In genomic region chr6:115481603-115482002, GRCm38 (mm10) we compare ENCODE assay signal across 28 mouse cellular contexts.
DNase-seq lines count a peak whose midpoint lies in the region; ATAC-seq and TF ChIP-seq lines count a peak whose summit lies in the region.
"Had no signal": no experiment of that assay in that cellular context is flagged by ENCODE, and none has a peak within 500 bp of the region (broad histone marks: within the 10 kb centered on the region; RNA-seq: fewer than 3 reads in every experiment).

No protein-coding gene starts in this region.

- peak; percentile 41 for DNase-seq in MN1 (ENCODE audit: low spot score)
- no peak for DNase-seq in stomach, postnatal 0 days (ENCODE audit: low spot score)
- no peak for DNase-seq in cerebellum, adult 11-12 months
- DNase-seq: adrenal gland, adult 8-10 months; B cell, adult 2 months; cerebellum, adult 11 months; cerebellum, adult 9-11 months; gastrocnemius, adult 2 months; gastrocnemius, postnatal 36 days; heart, adult 2 months; kidney, adult 18-20 months; kidney, postnatal 4 days; lung, adult 2 months; lung, postnatal 10 days; right cerebral cortex, postnatal 14 days had no signal

- H3K4me3 ChIP-seq in kidney, embryonic 16.5 days (ENCODE audit: low read length) = no peak overlapping the region
- H3K4me3 ChIP-seq in kidney, embryonic 14.5 days (ENCODE audit: low read length) = no peak overlapping the region
- H3K4me3 ChIP-seq in macrophage (ENCODE audit: inconsistent target) = no peak overlapping the region
- no peak overlapping the region for H3K4me3 ChIP-seq in stomach, postnatal 0 days (ENCODE audit: low read depth, low read length)
- H3K4me3 ChIP-seq: embryonic facial prominence, embryonic 12.5 days; forebrain, embryonic 10.5 days; gastrocnemius, adult 2 months; heart, adult 2 months; limb, embryonic 10.5 days; limb, embryonic 15.5 days; midbrain, embryonic 15.5 days; neural tube, embryonic 15.5 days had no signal

- TF ChIP-seq CTCF in stomach, postnatal 0 days (IDR thresholded peaks at IDR 0.05; ENCODE audit: low read depth) = no peak

- H3K9ac ChIP-seq in kidney, embryonic 16.5 days (replicated peaks; ENCODE audit: low read length) = no peak overlapping the region
- no peak overlapping the region for H3K9ac ChIP-seq in kidney, embryonic 14.5 days (ENCODE audit: low read depth, low read length)
- H3K9ac ChIP-seq in stomach, postnatal 0 days (ENCODE audit: low read length) = no peak overlapping the region
- H3K9ac ChIP-seq: embryonic facial prominence, embryonic 12.5 days; hindbrain, embryonic 14.5 days; limb, embryonic 15.5 days; liver, embryonic 14.5 days; midbrain, embryonic 15.5 days; neural tube, embryonic 15.5 days had no signal

- no peaks in the 10 kb centered on the region for H3K9me3 ChIP-seq in kidney, embryonic 16.5 days (ENCODE audit: low read length)
- no peaks in the 10 kb centered on the region for H3K9me3 ChIP-seq in kidney, embryonic 14.5 days (ENCODE audit: control insufficient read depth, low read length)
- H3K9me3 ChIP-seq in stomach, postnatal 0 days (ENCODE audit: control insufficient read depth, low read length) = no peaks in the 10 kb centered on the region
- H3K9me3 ChIP-seq: embryonic facial prominence, embryonic 12.5 days; forebrain, embryonic 10.5 days; limb, embryonic 10.5 days; limb, embryonic 15.5 days; midbrain, embryonic 15.5 days; neural tube, embryonic 15.5 days had no signal

- TF ChIP-seq EP300 in stomach, postnatal 0 days (optimal IDR thresholded peaks at IDR 0.05) = no peak

- H3K36me3 ChIP-seq in kidney, embryonic 16.5 days (ENCODE audit: insufficient read depth, low read length) = no peaks in the 10 kb centered on the region
- no peaks in the 10 kb centered on the region for H3K36me3 ChIP-seq in kidney, embryonic 14.5 days (ENCODE audit: control insufficient read depth, insufficient read depth, low read length)
- H3K36me3 ChIP-seq in macrophage (ENCODE audit: inconsistent target) = no peaks in the 10 kb centered on the region
- no peaks in the 10 kb centered on the region for H3K36me3 ChIP-seq in stomach, postnatal 0 days (ENCODE audit: control insufficient read depth, insufficient read depth, low read length)
- H3K36me3 ChIP-seq: embryonic facial prominence, embryonic 12.5 days; forebrain, embryonic 10.5 days; limb, embryonic 10.5 days; limb, embryonic 15.5 days; midbrain, embryonic 15.5 days; neural tube, embryonic 15.5 days had no signal

- no peak overlapping the region for H3K4me2 ChIP-seq in kidney, embryonic 16.5 days (replicated peaks; ENCODE audit: low read depth, low read length)
- H3K4me2 ChIP-seq in kidney, embryonic 14.5 days (replicated peaks; ENCODE audit: low read depth, low read length) = no peak overlapping the region
- H3K4me2 ChIP-seq in stomach, postnatal 0 days (replicated peaks; ENCODE audit: low read depth) = no peak overlapping the region
- H3K4me2 ChIP-seq: embryonic facial prominence, embryonic 12.5 days; hindbrain, embryonic 14.5 days; limb, embryonic 15.5 days; midbrain, embryonic 15.5 days; neural tube, embryonic 15.5 days had no signal

- H3K79me2 ChIP-seq in macrophage (ENCODE audit: inconsistent target) = no peaks in the 10 kb centered on the region

- H3K27me3 ChIP-seq in kidney, embryonic 16.5 days (ENCODE audit: insufficient read depth, low read length) = no peaks in the 10 kb centered on the region
- no peaks in the 10 kb centered on the region for H3K27me3 ChIP-seq in kidney, embryonic 14.5 days (ENCODE audit: control insufficient read depth, insufficient read depth, low read length)
- H3K27me3 ChIP-seq in stomach, postnatal 0 days (ENCODE audit: control insufficient read depth, insufficient read depth, low read length) = no peaks in the 10 kb centered on the region
- H3K27me3 ChIP-seq: neural tube, embryonic 15.5 days had no signal

- ATAC-seq in kidney, embryonic 16.5 days (ENCODE audit: low FRiP score, low TSS enrichment) = peak; percentile 12; the same call in 1 of the 2 replicates
- no peak for ATAC-seq in kidney, embryonic 14.5 days (ENCODE audit: low FRiP score, low TSS enrichment)
- no peak for ATAC-seq in stomach, postnatal 0 days (ENCODE audit: low FRiP score, low TSS enrichment)
- ATAC-seq: forebrain, embryonic 16.5 days had no signal

- 66% methylated on average over 3 of the region's 3 CpGs for WGBS in kidney, embryonic 16.5 days
- WGBS in kidney, embryonic 14.5 days = 47% methylated on average over 3 of the region's 3 CpGs
- WGBS in macrophage (ENCODE audit: missing documents) = 66% methylated on average over 3 of the region's 3 CpGs
- WGBS in stomach, postnatal 0 days = 42% methylated on average over 3 of the region's 3 CpGs

- H3K4me1 ChIP-seq in kidney, embryonic 16.5 days (ENCODE audit: insufficient read depth, low read length) = peaks cover 29% of the 10 kb centered on the region
- peaks cover 27% of the 10 kb centered on the region; the same call in 1 of the 2 replicates for H3K4me1 ChIP-seq in kidney, embryonic 14.5 days (ENCODE audit: control insufficient read depth, insufficient read depth, low read length)
- peaks cover 8% of the 10 kb centered on the region; the same call in 1 of the 2 replicates for H3K4me1 ChIP-seq in stomach, postnatal 0 days (replicated peaks; ENCODE audit: control insufficient read depth, insufficient read depth)

- H3K27ac ChIP-seq in kidney, embryonic 16.5 days (ENCODE audit: low read length) = no peak overlapping the region
- H3K27ac ChIP-seq in kidney, embryonic 14.5 days (ENCODE audit: low read depth, low read length) = no peak overlapping the region
- H3K27ac ChIP-seq in macrophage = peak overlapping the region; percentile 94
- H3K27ac ChIP-seq in stomach, postnatal 0 days (replicated peaks) = peak overlapping the region; percentile 53; the same call in 1 of the 2 replicates
- H3K27ac ChIP-seq: embryonic facial prominence, embryonic 12.5 days; forebrain, embryonic 10.5 days; hindbrain, embryonic 14.5 days; kidney, postnatal 0 days; limb, embryonic 10.5 days; limb, embryonic 15.5 days; liver, embryonic 14.5 days; midbrain, embryonic 15.5 days; neural tube, embryonic 15.5 days had no signal

Comparison
In these comparisons a context has a peak if more than half of its experiments do, and no peak if none do; other contexts are left out.
1. H3K27ac ChIP-seq: peak in macrophage (single experiment) and stomach, postnatal 0 days (single experiment); none in kidney, embryonic 16.5 days (single experiment) and kidney, embryonic 14.5 days (single experiment).